Mouse (Mus musculus) colon, adult 2 months (tissue): ENCODE measurements around the gene Fxyd2. TPM values are rescaled to one million over a fixed set of nuclear protein-coding genes. Genes with fewer than 3 reads are reported as not detected.

Experiments used
- polyA plus RNA-seq: library from polyadenylated mRNA; depleted of rRNA; stranded (reverse); fragments of >200 nt; gene quantifications from 2 replicates; pipeline ENCODE4 v1.2.3, GENCODE M21; 2012; rRNA removed

Gene Fxyd2
- polyA plus RNA-seq = 6.7 and 12.8 TPM in 2 replicates

DNA sequence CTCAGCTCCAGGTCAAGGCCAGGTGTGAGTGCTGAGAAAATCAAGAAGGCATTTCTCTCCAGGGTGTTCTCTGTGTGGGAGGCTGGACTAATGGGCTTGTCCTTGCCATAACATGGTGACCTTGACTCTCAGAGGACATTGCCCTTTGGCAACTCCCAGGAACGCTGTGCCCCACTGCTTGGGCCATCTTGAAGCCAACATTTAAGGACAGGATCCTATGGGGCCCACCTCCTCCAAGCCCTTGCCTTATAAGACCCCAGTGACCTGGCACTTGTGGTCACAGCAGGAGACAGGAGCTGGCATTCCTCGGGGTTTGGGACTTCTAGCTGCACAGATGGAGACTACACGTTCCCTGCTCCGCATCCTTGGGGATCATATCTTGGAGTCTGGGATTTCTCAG, at the start of gene Fxyd2:
Gene Fxyd2, plus strand, starts transcription at position 236 of the 400 bp plus-strand sequence.

DNA sequence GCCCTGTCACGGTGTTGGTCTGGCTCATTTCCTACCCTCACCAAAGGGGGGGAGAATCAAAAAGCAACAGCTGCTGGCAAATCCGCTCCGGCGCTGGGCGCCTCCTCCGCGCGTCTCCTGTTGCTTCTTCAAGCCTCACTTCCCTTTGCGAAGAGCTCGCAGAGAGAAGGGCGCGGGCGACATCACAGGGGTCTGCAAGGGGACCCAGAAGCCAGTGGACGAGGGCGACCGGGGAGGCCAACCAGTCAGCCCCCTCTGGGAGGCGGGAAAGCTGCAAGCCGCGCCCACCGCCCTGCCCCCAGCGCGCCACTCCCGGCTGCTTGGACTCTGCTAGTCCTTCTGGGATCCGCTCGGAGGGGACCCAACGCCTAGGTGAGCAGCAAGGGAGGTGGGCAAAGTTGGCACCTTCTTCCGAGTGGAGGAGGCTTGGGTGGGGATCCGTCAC, 29.3 kb upstream of the Fxyd2 start, which contains the start of gene Fxyd6:
Gene Fxyd6, plus strand, starts transcription at position 69 of the 445 bp plus-strand sequence.

DNA sequence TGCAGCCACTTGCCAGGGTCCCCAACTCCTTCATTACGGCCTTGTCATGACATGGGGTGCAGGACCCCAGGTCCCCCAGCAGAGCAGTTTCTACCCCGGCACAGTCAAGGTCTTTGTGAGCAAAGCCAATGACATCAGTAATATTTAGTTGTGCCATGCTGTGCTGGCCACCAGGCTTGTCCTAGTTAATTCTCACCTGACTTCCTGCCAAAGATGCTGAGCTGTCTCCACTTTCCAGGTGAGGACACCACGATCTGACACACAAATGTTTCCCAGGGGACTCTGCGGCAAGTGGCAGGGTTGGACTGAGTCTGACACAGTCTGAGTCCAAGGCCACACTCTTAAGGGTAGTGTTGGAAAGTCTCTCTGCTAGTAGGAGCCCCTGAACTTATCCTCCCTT, 27.0 kb downstream of the Fxyd2 start, which contains the start of gene Dscaml1:
Gene Dscaml1, plus strand, starts transcription at position 173 of the 400 bp plus-strand sequence.

Other genes with a start within 250 kb of the Fxyd2 start
- gene BC049352, start 217.7 kb upstream of the Fxyd2 start, polyA plus RNA-seq = 0.13 TPM in 2 replicates
- 110 and 143 TPM in 2 replicates for gene Tmprss4, start 195.6 kb upstream of the Fxyd2 start, polyA plus RNA-seq
- 3.7 and 3.8 TPM in 2 replicates for gene Il10ra, start 130.5 kb upstream of the Fxyd2 start, polyA plus RNA-seq
- gene Tmprss13, start 80.6 kb upstream of the Fxyd2 start, polyA plus RNA-seq = 2.0 and 2.5 TPM in 2 replicates
- gene Fxyd6, start 29.5 kb upstream of the Fxyd2 start, polyA plus RNA-seq = 54.7 and 75.2 TPM in 2 replicates
- 0.74 TPM in 2 replicates for gene Dscaml1, start 27.0 kb downstream of the Fxyd2 start, polyA plus RNA-seq